Mouse (Mus musculus): ENCODE measurements around the gene Bcl7a. TPM values are rescaled to one million over a fixed set of nuclear protein-coding genes. Genes with fewer than 3 reads are reported as not detected.

The Bcl7a gene
- total and polyA plus RNA-seq, 2 experiments, result 3.0 to 3.8 TPM

- Histone ChIP-seq H3K4me1 (ENCODE audit: control insufficient read depth, insufficient read depth, low read length) (0 out of 2 replicates have a peak, but pooled peaks cover 2% of the 10 kb centered on the region), H3K36me3 (ENCODE audit: control insufficient read depth, insufficient read depth, low read length) (peaks cover 4% of the 10 kb centered on the region; the same call in 1 of the 2 replicates), H3K4me3 (ENCODE audit: insufficient read depth, low read depth, low read length) (no peak overlapping the region), H3K79me2 (ENCODE audit: control insufficient read depth, insufficient read depth, low read length) (no peaks in the 10 kb centered on the region), H3K27ac (replicated peaks; ENCODE audit: insufficient read depth, low read depth, low read length) (peak overlapping the region; percentile 84), H3K27me3 (ENCODE audit: control insufficient read depth, insufficient read depth, low read length) (no peaks in the 10 kb centered on the region), H3K9ac (ENCODE audit: low read depth, low read length) (peak overlapping the region; percentile 23; the same call in 1 of the 2 replicates)
- TF ChIP-seq CTCF (IDR thresholded peaks at IDR 0.05; ENCODE audit: low read depth, low read length) (peak; percentile 78), POLR2A (IDR thresholded peaks at IDR 0.05; ENCODE audit: extremely low read depth, insufficient read depth, low read length) (no peak)
- DNase-seq (ENCODE audit: extremely low read depth, low read depth, low spot score), result peak; percentile 58
- WGBS, result 58% methylated on average over 15 of the region's 15 CpGs
Measured at GRCm38 (mm10) chr5:123377120-123377955, 33.7 kb downstream of the Bcl7a start.

- 0 out of 2 replicates have a peak, but pooled peaks cover 2% of the 10 kb centered on the region for H3K4me1 ChIP-seq (ENCODE audit: control insufficient read depth, insufficient read depth, low read length)
- no peaks in the 10 kb centered on the region for H3K79me2 ChIP-seq (ENCODE audit: control insufficient read depth, insufficient read depth, low read length)
- no peak overlapping the region for H3K9ac ChIP-seq (ENCODE audit: low read depth, low read length)
- H3K27ac ChIP-seq (replicated peaks; ENCODE audit: insufficient read depth, low read depth, low read length), result no peak overlapping the region
- no peak for DNase-seq (ENCODE audit: extremely low read depth, low read depth, low spot score)
- no peak overlapping the region for H3K4me3 ChIP-seq (ENCODE audit: insufficient read depth, low read depth, low read length)
- H3K36me3 ChIP-seq (ENCODE audit: control insufficient read depth, insufficient read depth, low read length), result no peaks in the 10 kb centered on the region
- H3K27me3 ChIP-seq (ENCODE audit: control insufficient read depth, insufficient read depth, low read length), result no peaks in the 10 kb centered on the region
- TF ChIP-seq CTCF (IDR thresholded peaks at IDR 0.05; ENCODE audit: low read depth, low read length) (no peak), POLR2A (IDR thresholded peaks at IDR 0.05; ENCODE audit: extremely low read depth, insufficient read depth, low read length) (no peak)
- 88% methylated on average over 9 of the region's 9 CpGs for WGBS
Measured at GRCm38 (mm10) chr5:123378712-123379111, 35.1 kb downstream of the Bcl7a start.

GRCm38 (mm10) chr5:123379504-123379931 lies 35.9 kb downstream of the Bcl7a start:
- H3K9ac ChIP-seq (ENCODE audit: low read depth, low read length), result no peak overlapping the region
- no peaks in the 10 kb centered on the region for H3K36me3 ChIP-seq (ENCODE audit: control insufficient read depth, insufficient read depth, low read length)
- H3K27ac ChIP-seq (replicated peaks; ENCODE audit: insufficient read depth, low read depth, low read length), result no peak overlapping the region
- H3K4me3 ChIP-seq (ENCODE audit: insufficient read depth, low read depth, low read length), result no peak overlapping the region
- H3K27me3 ChIP-seq (ENCODE audit: control insufficient read depth, insufficient read depth, low read length), result no peaks in the 10 kb centered on the region; the same call in 1 of the 2 replicates
- 67% methylated on average over 5 of the region's 5 CpGs for WGBS
- 0 out of 2 replicates have a peak, but pooled peaks cover 2% of the 10 kb centered on the region for H3K4me1 ChIP-seq (ENCODE audit: control insufficient read depth, insufficient read depth, low read length)
- H3K79me2 ChIP-seq (ENCODE audit: control insufficient read depth, insufficient read depth, low read length), result no peaks in the 10 kb centered on the region
- TF ChIP-seq POLR2A (IDR thresholded peaks at IDR 0.05; ENCODE audit: extremely low read depth, insufficient read depth, low read length), result no peak
- no peak for TF ChIP-seq CTCF (IDR thresholded peaks at IDR 0.05; ENCODE audit: low read depth, low read length)
- DNase-seq (ENCODE audit: extremely low read depth, low read depth, low spot score), result no peak

- Histone ChIP-seq H3K36me3 (ENCODE audit: control insufficient read depth, insufficient read depth, low read length) (no peaks in the 10 kb centered on the region), H3K4me1 (ENCODE audit: control insufficient read depth, insufficient read depth, low read length) (0 out of 2 replicates have a peak, but pooled peaks cover 2% of the 10 kb centered on the region), H3K9ac (ENCODE audit: low read depth, low read length) (no peak overlapping the region), H3K27me3 (ENCODE audit: control insufficient read depth, insufficient read depth, low read length) (no peaks in the 10 kb centered on the region; the same call in 1 of the 2 replicates), H3K4me3 (ENCODE audit: insufficient read depth, low read depth, low read length) (no peak overlapping the region), H3K27ac (replicated peaks; ENCODE audit: insufficient read depth, low read depth, low read length) (no peak overlapping the region), H3K79me2 (ENCODE audit: control insufficient read depth, insufficient read depth, low read length) (no peaks in the 10 kb centered on the region)
- TF ChIP-seq CTCF (IDR thresholded peaks at IDR 0.05; ENCODE audit: low read depth, low read length) (no peak), POLR2A (IDR thresholded peaks at IDR 0.05; ENCODE audit: extremely low read depth, insufficient read depth, low read length) (no peak)
- DNase-seq (ENCODE audit: extremely low read depth, low read depth, low spot score), result no peak
- 26% methylated on average over 20 of the region's 20 CpGs for WGBS
Measured at GRCm38 (mm10) chr5:123381968-123382367, 38.3 kb downstream of the Bcl7a start.

GRCm38 (mm10) chr5:123382686-123383085 lies 39.1 kb downstream of the Bcl7a start:
- no peak for DNase-seq (ENCODE audit: extremely low read depth, low read depth, low spot score)
- H3K27me3 ChIP-seq (ENCODE audit: control insufficient read depth, insufficient read depth, low read length), result no peaks in the 10 kb centered on the region; the same call in 1 of the 2 replicates
- no peak for TF ChIP-seq POLR2A (IDR thresholded peaks at IDR 0.05; ENCODE audit: extremely low read depth, insufficient read depth, low read length)
- no peak for TF ChIP-seq CTCF (IDR thresholded peaks at IDR 0.05; ENCODE audit: low read depth, low read length)
- no peak overlapping the region for H3K27ac ChIP-seq (replicated peaks; ENCODE audit: insufficient read depth, low read depth, low read length)
- no peaks in the 10 kb centered on the region for H3K36me3 ChIP-seq (ENCODE audit: control insufficient read depth, insufficient read depth, low read length)
- 90% methylated on average over 8 of the region's 8 CpGs for WGBS
- H3K4me1 ChIP-seq (ENCODE audit: control insufficient read depth, insufficient read depth, low read length), result no peaks in the 10 kb centered on the region
- no peaks in the 10 kb centered on the region for H3K79me2 ChIP-seq (ENCODE audit: control insufficient read depth, insufficient read depth, low read length)
- H3K9ac ChIP-seq (ENCODE audit: low read depth, low read length), result no peak overlapping the region
- no peak overlapping the region for H3K4me3 ChIP-seq (ENCODE audit: insufficient read depth, low read depth, low read length)

- H3K27ac ChIP-seq (replicated peaks; ENCODE audit: insufficient read depth, low read depth, low read length), result no peak overlapping the region
- WGBS, result 55% methylated on average over 3 of the region's 3 CpGs
- H3K9ac ChIP-seq (ENCODE audit: low read depth, low read length), result no peak overlapping the region
- no peak overlapping the region for H3K4me3 ChIP-seq (ENCODE audit: insufficient read depth, low read depth, low read length)
- H3K4me1 ChIP-seq (ENCODE audit: control insufficient read depth, insufficient read depth, low read length), result no peaks in the 10 kb centered on the region
- TF ChIP-seq POLR2A (IDR thresholded peaks at IDR 0.05; ENCODE audit: extremely low read depth, insufficient read depth, low read length) (no peak), CTCF (IDR thresholded peaks at IDR 0.05; ENCODE audit: low read depth, low read length) (no peak)
- no peaks in the 10 kb centered on the region for H3K79me2 ChIP-seq (ENCODE audit: control insufficient read depth, insufficient read depth, low read length)
- DNase-seq (ENCODE audit: extremely low read depth, low read depth, low spot score), result no peak
- no peaks in the 10 kb centered on the region for H3K36me3 ChIP-seq (ENCODE audit: control insufficient read depth, insufficient read depth, low read length)
- H3K27me3 ChIP-seq (ENCODE audit: control insufficient read depth, insufficient read depth, low read length), result no peaks in the 10 kb centered on the region; the same call in 1 of the 2 replicates
Measured at GRCm38 (mm10) chr5:123388452-123388851, 44.8 kb downstream of the Bcl7a start.

Data from liver, adult 2 months (tissue).